Mouse (Mus musculus): ENCODE measurements at regions not wholly inside any gene's neighbourhood (a gene's known extent, or its start where the extent isn't known, plus 50 kb on each side); places are given as distances from the start of the nearest gene placed in this dataset.

DNA sequence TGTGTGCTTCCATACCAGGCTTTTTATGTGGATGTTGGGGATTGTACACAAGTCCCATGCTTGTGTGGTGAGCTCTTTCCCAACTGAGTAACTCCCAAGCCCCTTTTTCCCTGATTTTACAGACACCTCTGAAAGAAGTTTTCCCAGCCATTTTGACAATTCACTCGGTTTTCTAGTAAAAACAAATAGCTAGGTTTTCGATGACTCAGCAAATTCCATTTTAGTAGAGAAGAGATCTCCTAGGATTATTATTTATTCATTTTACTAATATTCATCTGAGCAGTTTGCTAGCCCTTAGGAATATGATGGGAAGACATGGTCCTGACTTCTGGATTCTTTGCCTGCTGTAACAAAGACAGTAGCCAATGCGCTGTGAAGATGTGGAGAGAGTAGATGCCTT lies 223.0 kb downstream of the Lmx1a start:
- TF ChIP-seq CTCF (IDR thresholded peaks at IDR 0.05) (no peak), EP300 (IDR thresholded peaks at IDR 0.05; ENCODE audit: insufficient read depth, low read depth, low read length) (no peak), POLR2A (IDR thresholded peaks at IDR 0.05; ENCODE audit: insufficient read depth, low read depth, low read length) (no peak)
